Mouse (Mus musculus) 416B (cell line): ENCODE data around the gene Lhb.
A peak's percentile ranks its signal among the peaks of the same experiment; 100 is the strongest.

Experiments used
- DNase-seq: peaks from one replicate; pipeline ENCODE4 v3.0.0; 2011; ENCODE audit warnings: low read depth

Gene Lhb

GRCm38 (mm10) chr7:45413864-45414739 is 6.5 kb upstream of the Lhb start:
- DNase-seq = no peak

GRCm38 (mm10) chr7:45414740-45415224 is 5.8 kb upstream of the Lhb start:
- no peak for DNase-seq

- no peak for DNase-seq
Observed at GRCm38 (mm10) chr7:45415636-45416035, 5.0 kb upstream of the Lhb start.

- no peak for DNase-seq
Observed at GRCm38 (mm10) chr7:45417962-45418492, 2.6 kb upstream of the Lhb start.

GRCm38 (mm10) chr7:45419859-45420614 is 583 bp upstream of the Lhb start:
- DNase-seq = no peak

- no peak for DNase-seq
Observed at GRCm38 (mm10) chr7:45421194-45421593, 574 bp downstream of the Lhb start.

GRCm38 (mm10) chr7:45426556-45426955 is 5.9 kb downstream of the Lhb start:
- no peak for DNase-seq

GRCm38 (mm10) chr7:45433835-45434202 is 13.2 kb downstream of the Lhb start:
- no peak for DNase-seq

GRCm38 (mm10) chr7:45434203-45435015 is 13.8 kb downstream of the Lhb start, which contains the start of gene Gys1:
TSS of gene Gys1 (plus strand) at chr7:45434844.
- peak; percentile 100 for DNase-seq

GRCm38 (mm10) chr7:45435038-45435437 is 14.4 kb downstream of the Lhb start:
- DNase-seq = no peak

- no peak for DNase-seq
Observed at GRCm38 (mm10) chr7:45436444-45436843, 15.8 kb downstream of the Lhb start.

GRCm38 (mm10) chr7:45437046-45437445 is 16.4 kb downstream of the Lhb start:
- no peak for DNase-seq

GRCm38 (mm10) chr7:45437521-45438276 is 17.1 kb downstream of the Lhb start, which contains the start of gene Ruvbl2:
TSS of gene Ruvbl2 (minus strand) at chr7:45438096.
- no peak for DNase-seq

- DNase-seq = no peak
Observed at GRCm38 (mm10) chr7:45443526-45444420, 23.2 kb downstream of the Lhb start.

GRCm38 (mm10) chr7:45446589-45446988 is 26.0 kb downstream of the Lhb start:
- DNase-seq = no peak

- DNase-seq = peak; percentile 46
Observed at GRCm38 (mm10) chr7:45447325-45447990, 26.8 kb downstream of the Lhb start.

GRCm38 (mm10) chr7:45449974-45450373 is 29.4 kb downstream of the Lhb start:
- DNase-seq = no peak

- peak; percentile 84 for DNase-seq
Observed at GRCm38 (mm10) chr7:45451344-45451982, 30.8 kb downstream of the Lhb start.

- no peak for DNase-seq
Observed at GRCm38 (mm10) chr7:45454971-45455370, 34.4 kb downstream of the Lhb start.
